Mouse (Mus musculus) hindbrain, embryonic 14.5 days (tissue): ENCODE results near the gene E2f8. TPM values are rescaled to one million over a fixed set of nuclear protein-coding genes. Genes with fewer than 3 reads are reported as not detected.

Experiments
- ATAC-seq: fragments of 200-750 bp; cut with Nextera tagmentation; 2 replicates; pipeline ENCODE4 v1.8.0; 2017; ENCODE audit warnings: moderate number of reproducible peaks, mild to moderate bottlenecking, moderate TSS enrichment, moderate library complexity; ENCODE audit not compliant: low FRiP score
- DNase-seq: peaks from one replicate; pipeline ENCODE4 v3.0.0-alpha.2; 2015; ENCODE audit warnings: low spot score
- H3K27ac ChIP-seq: fragments of 300-500 bp; sonication (generic); 2 replicates; pipeline ENCODE4 v1.5.1; 2014; ENCODE audit warnings: mild to moderate bottlenecking, moderate library complexity
- H3K27me3 ChIP-seq: fragments of 300-500 bp; sonication (generic); 2 replicates; pipeline ENCODE4 v1.6.1; 2014; ENCODE audit warnings: mild to moderate bottlenecking, low read length, mixed read lengths; ENCODE audit not compliant: control insufficient read depth, insufficient read depth
- H3K36me3 ChIP-seq: fragments of 300-500 bp; sonication (generic); replicated peaks from 2 replicates; pipeline ENCODE4 v1.6.1; 2014; ENCODE audit not compliant: control insufficient read depth, insufficient read depth
- H3K4me1 ChIP-seq: fragments of 300-500 bp; sonication (generic); replicated peaks from 2 replicates; pipeline ENCODE4 v1.6.1; 2014; ENCODE audit warnings: antibody characterized with exemption, low read length, mixed read lengths; ENCODE audit not compliant: control insufficient read depth, insufficient read depth
- H3K4me2 ChIP-seq: fragments of 300-500 bp; sonication (generic); replicated peaks from 2 replicates; pipeline ENCODE4 v1.6.1; 2014; ENCODE audit warnings: mild to moderate bottlenecking, moderate library complexity
- H3K4me3 ChIP-seq: fragments of 300-500 bp; sonication (generic); replicated peaks from 2 replicates; pipeline ENCODE4 v1.5.1; 2014; ENCODE audit warnings: mild to moderate bottlenecking, low read length
- H3K9ac ChIP-seq: fragments of 300-500 bp; sonication (generic); 2 replicates; pipeline ENCODE4 v1.6.1; 2014
- H3K9me3 ChIP-seq: fragments of 300-500 bp; sonication (generic); 2 replicates; pipeline ENCODE4 v1.6.1; 2016; ENCODE audit warnings: low read length; ENCODE audit not compliant: control insufficient read depth
- WGBS: fragments of 180-500 bp; shearing (Covaris S2); extraction: QIAGEN DNeasy Blood & Tissue Kit; methylation state at CpG from one replicate; pipeline ENCODE4 v1.1.7; 2014; 5-methylcytosine and 5-hydroxymethylcytosine counted together
- polyA plus RNA-seq: library from polyadenylated mRNA; unstranded; fragments of >200 nt; fragmentation: Nextera tagmentation; extraction: Ambion mirVana; gene quantifications from 2 replicates; pipeline ENCODE4 v1.2.1, GENCODE M21; 2014

Gene E2f8
- polyA plus RNA-seq, 1 experiment from 2014 or later, result 2.4 TPM

DNA sequence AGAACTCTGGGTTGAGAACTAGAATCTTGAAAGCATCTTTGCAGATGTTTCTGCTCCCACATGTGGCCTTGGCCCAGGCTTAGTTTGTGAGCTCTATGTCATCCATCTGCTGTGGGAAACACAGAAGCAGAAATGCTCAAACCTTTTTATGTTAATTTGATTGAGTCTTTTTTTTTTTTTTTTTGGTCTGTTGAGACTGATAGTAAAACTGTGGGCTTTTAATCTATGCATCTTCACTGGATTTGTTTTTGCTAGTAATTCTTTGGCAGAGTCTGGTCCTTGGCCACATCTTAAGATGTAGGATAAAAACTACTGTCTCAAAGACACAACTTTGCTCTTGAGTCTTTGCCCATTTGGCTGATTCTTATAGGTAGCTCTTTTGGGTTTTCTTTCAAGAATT lies 29.8 kb upstream of the E2f8 start:
- ATAC-seq (no peak), DNase-seq (no peak)
- Histone ChIP-seq H3K4me3 (no peak overlapping the region), H3K4me1 (peaks cover 22% of the 10 kb centered on the region), H3K36me3 (no peaks in the 10 kb centered on the region), H3K9me3 (no peaks in the 10 kb centered on the region), H3K27ac (no peak overlapping the region), H3K9ac (no peak overlapping the region), H3K27me3 (no peaks in the 10 kb centered on the region), H3K4me2 (no peak overlapping the region)

DNA sequence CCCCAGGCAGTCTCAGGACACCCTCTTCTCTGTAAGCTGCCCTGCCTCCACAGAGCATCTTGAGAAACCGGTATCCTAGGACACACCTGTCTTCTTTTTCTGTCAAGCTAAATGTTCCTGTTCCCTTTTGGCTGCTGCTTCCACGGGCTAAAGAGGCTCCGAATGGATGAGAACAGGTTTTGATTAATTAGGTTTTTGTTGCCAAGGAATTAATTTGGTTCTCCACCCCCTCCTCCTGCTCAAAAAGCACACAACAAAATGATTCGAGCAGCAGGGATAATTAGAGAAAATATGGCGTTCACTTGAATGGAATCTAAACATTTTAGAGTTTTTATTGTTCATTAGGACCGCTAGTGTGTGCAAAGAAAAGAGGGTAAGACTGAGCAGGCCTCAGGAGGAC lies 28.9 kb upstream of the E2f8 start:
- H3K36me3 ChIP-seq, result no peaks in the 10 kb centered on the region
- H3K4me2 ChIP-seq, result no peak overlapping the region
- ATAC-seq (no peak), DNase-seq (peak; percentile 54)
- no peaks in the 10 kb centered on the region for H3K9me3 ChIP-seq
- no peak overlapping the region for H3K27ac ChIP-seq
- no peak overlapping the region for H3K9ac ChIP-seq
- 41% methylated on average over 6 of the region's 6 CpGs for WGBS
- no peak overlapping the region for H3K4me3 ChIP-seq
- H3K27me3 ChIP-seq, result no peaks in the 10 kb centered on the region
- peaks cover 19% of the 10 kb centered on the region for H3K4me1 ChIP-seq

DNA sequence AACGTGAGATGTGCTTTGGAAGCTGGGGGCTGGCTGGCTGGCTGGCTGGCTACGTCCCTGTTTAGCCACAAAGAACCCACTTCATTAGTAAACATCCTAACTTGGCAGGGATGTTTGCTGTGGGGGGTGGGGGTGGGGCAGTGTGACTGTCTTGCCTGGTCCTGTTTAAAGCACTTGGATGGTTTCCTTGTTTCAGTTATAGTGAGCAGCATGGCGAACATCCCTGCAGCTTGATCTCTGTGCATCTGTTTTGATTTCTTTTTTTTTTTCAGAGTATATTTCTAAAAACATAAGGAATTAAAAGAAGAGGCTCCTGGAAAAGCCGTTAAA lies 27.9 kb upstream of the E2f8 start:
- DNase-seq (no peak), ATAC-seq (0 out of 2 replicates have a peak, but pooled peaks have one; percentile 27)
- Histone ChIP-seq H3K27ac (peak overlapping the region; percentile 16; the same call in 1 of the 2 replicates), H3K9ac (no peak overlapping the region), H3K36me3 (no peaks in the 10 kb centered on the region), H3K4me3 (no peak overlapping the region), H3K4me2 (no peak overlapping the region), H3K9me3 (no peaks in the 10 kb centered on the region), H3K4me1 (peaks cover 11% of the 10 kb centered on the region), H3K27me3 (no peaks in the 10 kb centered on the region)
- 54% methylated on average over 4 of the region's 4 CpGs for WGBS

DNA sequence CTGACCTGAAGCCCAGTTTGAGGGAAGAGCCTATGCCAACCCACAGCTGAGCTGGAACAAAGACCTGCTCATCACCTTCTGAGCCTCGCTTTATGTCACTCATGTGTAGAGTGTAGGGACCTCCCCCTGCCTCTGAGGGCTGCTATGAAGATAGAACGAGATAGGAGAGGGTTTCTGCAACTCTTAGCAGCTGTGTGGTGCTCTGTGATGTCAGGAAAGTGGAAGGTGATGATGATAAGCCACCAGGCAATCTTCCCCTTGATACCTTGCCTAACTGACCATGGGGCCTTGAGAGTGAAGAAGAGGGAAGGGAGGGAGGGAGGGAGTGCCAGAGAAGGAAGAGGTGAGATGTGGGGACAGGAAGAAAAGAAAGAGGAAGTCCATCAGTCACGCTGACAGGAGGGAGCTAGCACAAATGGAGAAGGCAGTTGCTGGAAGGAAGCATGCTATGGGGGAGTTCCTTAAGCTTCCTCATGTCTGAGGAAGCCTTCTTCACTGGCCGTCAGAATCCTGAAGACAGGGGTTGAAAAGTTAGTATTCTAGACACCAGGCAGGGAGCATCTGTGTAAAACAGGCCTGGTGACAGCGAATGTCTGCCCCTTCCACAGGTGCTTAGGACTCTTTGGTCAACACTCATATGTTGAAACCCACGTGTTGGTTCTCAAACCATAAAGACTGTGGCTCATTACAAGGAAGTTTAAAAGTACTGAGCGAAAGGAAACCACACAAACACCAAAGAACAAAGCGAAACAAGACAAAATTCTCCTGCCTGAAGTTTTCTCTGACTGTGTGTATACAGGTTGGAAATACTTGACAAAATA lies 27.3 kb upstream of the E2f8 start, which contains the start of gene Nav2:
Gene Nav2 (plus strand): TSS at position 196 of the 821 bp plus-strand sequence.
- H3K4me1 ChIP-seq, result peaks cover 11% of the 10 kb centered on the region
- no peaks in the 10 kb centered on the region for H3K27me3 ChIP-seq
- H3K27ac ChIP-seq, result peak within 1 kb of the TSS; percentile 16; the same call in 1 of the 2 replicates
- WGBS, result 73% methylated on average over 8 of the region's 8 CpGs
- H3K9ac ChIP-seq, result no peak within 1 kb of the TSS
- no peak for DNase-seq
- H3K4me3 ChIP-seq, result no peak within 1 kb of the TSS
- no peak within 1 kb of the TSS for H3K4me2 ChIP-seq
- no peaks in the 10 kb centered on the region for H3K9me3 ChIP-seq
- no peak for ATAC-seq
- no peaks in the 10 kb centered on the region for H3K36me3 ChIP-seq

DNA sequence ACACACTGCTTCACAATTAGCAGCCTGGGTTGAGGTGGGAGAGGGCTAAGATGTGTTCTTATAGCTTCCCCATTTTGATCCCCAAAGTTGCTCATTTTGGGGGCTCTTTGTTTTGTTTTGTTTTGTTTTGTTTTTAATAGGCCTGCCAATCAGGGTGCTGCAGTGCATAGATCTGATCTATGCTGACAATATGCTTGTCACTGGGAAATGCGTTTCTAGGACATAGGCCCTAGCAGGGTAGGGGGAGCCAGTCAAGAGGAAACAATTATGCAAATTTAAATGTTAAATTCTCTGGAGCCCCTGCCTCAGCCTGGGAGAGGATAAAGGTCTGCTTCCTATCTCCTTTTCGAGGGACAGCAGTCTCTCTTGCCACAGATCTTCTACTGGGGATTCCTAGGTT lies 21.1 kb upstream of the E2f8 start:
- no peak overlapping the region for H3K4me2 ChIP-seq
- peaks cover 16% of the 10 kb centered on the region for H3K4me1 ChIP-seq
- no peak overlapping the region for H3K9ac ChIP-seq
- H3K36me3 ChIP-seq, result no peaks in the 10 kb centered on the region
- peak; percentile 54; the same call in 1 of the 2 replicates for ATAC-seq
- no peaks in the 10 kb centered on the region for H3K27me3 ChIP-seq
- H3K9me3 ChIP-seq, result no peaks in the 10 kb centered on the region
- no peak for DNase-seq
- 10% methylated on average over 2 of the region's 2 CpGs for WGBS
- H3K4me3 ChIP-seq, result no peak overlapping the region
- no peak overlapping the region for H3K27ac ChIP-seq

DNA sequence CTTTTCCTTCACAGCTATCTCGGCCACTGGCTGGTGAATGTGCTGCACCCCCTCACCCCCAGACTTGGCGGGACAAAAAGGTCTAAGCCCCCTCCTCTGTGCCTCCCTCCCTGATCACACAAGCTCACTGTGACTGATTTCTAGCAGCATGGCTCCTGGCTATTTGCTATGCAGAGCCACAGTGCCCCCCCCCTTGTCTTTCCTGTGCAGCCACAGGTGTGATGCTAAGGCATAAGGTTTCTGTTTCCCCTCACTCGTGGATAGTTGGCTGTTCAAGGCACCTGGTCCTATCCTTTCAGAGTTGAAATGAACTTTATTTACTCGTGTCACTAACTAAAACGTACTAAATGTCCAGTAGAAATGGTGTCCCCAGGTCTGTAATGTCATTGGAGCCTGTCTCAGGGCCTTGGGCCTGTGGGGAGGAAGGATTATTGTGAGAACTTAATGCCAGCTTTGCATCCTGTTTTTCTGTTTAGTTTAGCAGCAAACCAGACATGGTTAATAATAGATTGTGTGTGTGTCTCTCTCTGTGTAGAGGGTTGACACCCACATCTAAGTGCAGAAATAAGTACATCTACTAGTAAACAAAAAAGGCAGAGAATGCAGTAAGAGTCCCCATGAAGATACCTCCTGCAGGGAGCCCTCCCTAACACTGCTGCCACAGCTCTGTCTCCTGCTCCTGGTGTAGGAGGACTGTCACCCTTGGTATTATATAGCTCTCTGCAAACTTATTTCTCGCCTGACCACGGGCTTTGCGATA lies 19.2 kb upstream of the E2f8 start:
- no peaks in the 10 kb centered on the region for H3K27me3 ChIP-seq
- no peak for ATAC-seq
- no peaks in the 10 kb centered on the region for H3K36me3 ChIP-seq
- H3K4me3 ChIP-seq, result no peak overlapping the region
- H3K9ac ChIP-seq, result no peak overlapping the region
- H3K27ac ChIP-seq, result no peak overlapping the region
- H3K4me2 ChIP-seq, result no peak overlapping the region
- 76% methylated on average over 8 of the region's 8 CpGs for WGBS
- DNase-seq, result no peak
- no peaks in the 10 kb centered on the region for H3K9me3 ChIP-seq
- H3K4me1 ChIP-seq, result peaks cover 22% of the 10 kb centered on the region

DNA sequence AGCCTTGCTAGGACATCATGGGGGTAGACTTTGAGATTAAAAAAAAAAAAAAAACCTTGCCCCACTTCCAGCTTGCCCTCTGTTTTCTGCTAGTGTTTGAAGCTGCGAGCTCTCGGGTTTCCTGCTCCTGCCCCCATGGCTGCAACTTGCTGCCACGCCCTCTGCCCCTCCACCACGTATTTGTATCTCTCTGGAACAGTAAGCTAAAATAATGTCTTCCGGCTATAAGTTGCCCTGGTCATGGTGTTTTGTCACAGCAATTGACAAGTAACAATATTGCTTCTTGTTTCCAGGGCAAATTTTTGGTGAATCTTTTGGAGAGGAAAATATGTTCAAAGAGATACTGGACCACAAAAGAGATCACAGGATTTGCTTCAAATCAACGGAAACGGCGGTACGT lies 17.0 kb upstream of the E2f8 start:
- Histone ChIP-seq H3K4me2 (no peak overlapping the region), H3K27me3 (no peaks in the 10 kb centered on the region), H3K4me1 (peaks cover 22% of the 10 kb centered on the region), H3K9ac (no peak overlapping the region), H3K36me3 (no peaks in the 10 kb centered on the region), H3K27ac (no peak overlapping the region), H3K9me3 (no peaks in the 10 kb centered on the region), H3K4me3 (no peak overlapping the region)
- ATAC-seq (no peak), DNase-seq (no peak)
- WGBS, result 57% methylated on average over 9 of the region's 9 CpGs

DNA sequence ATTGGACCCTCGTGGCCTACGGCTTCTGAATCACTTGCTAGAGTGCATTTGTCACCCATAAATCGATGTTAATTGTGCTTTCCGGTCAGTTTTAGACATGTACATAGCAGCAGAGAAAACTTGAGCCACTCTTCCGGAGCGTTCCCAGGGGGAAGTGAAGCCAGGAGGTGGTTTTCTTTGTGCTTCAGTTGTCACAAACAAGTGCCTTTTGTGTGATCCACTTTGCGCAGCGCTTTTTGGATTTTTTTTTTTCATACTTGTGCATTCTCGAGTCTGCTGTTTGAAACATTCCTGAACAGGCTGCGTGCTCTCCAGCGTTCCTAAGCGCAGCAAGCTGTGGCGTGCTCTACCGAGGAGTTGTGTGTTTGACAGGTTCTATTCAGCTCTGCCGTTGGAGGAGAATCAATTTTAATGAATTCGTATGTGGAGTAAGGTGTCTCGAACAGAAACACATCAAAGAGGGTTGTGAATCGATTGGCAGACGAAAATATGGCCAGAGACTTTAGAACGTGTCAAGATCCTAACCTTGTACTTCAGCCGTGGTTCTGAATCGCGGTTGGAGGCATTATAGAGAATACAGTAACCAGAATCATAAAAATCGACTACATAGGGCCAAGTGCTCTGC lies 16.3 kb upstream of the E2f8 start:
- DNase-seq, result peak; percentile 60
- no peak overlapping the region for H3K9ac ChIP-seq
- no peaks in the 10 kb centered on the region for H3K9me3 ChIP-seq
- 0 out of 2 replicates have a peak overlapping the region, but pooled peaks have one; percentile 24 for H3K27ac ChIP-seq
- H3K36me3 ChIP-seq, result no peaks in the 10 kb centered on the region
- 27% methylated on average over 24 of the region's 24 CpGs for WGBS
- peak overlapping the region; percentile 8 for H3K4me2 ChIP-seq
- H3K4me3 ChIP-seq, result no peak overlapping the region
- no peak for ATAC-seq
- no peaks in the 10 kb centered on the region for H3K27me3 ChIP-seq
- peaks cover 17% of the 10 kb centered on the region for H3K4me1 ChIP-seq

DNA sequence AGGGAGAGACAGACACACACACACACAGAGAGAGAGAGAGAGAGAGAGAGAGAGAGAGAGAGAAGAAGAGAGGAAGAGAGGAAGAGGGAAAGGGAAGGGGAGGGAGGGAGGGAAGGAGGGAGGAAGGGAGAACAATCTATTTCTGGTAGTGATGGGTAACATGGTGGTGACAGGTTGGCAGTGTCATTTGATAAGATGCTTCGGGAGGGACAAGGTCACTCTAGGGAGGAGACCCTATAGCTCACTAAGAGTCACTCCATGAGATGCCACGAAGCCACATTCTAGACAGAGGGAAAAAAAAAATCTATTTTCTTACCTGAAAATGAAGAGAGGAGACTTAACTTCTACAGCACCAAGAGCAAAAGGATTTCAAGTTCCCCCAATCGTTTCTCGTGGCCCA lies 14.7 kb upstream of the E2f8 start:
- H3K27me3 ChIP-seq, result no peaks in the 10 kb centered on the region
- H3K36me3 ChIP-seq, result no peaks in the 10 kb centered on the region
- no peak overlapping the region for H3K4me3 ChIP-seq
- no peak for ATAC-seq
- H3K4me1 ChIP-seq, result peaks cover 17% of the 10 kb centered on the region
- H3K27ac ChIP-seq, result no peak overlapping the region
- 79% methylated on average over 4 of the region's 4 CpGs for WGBS
- DNase-seq, result no peak
- no peaks in the 10 kb centered on the region for H3K9me3 ChIP-seq
- no peak overlapping the region for H3K9ac ChIP-seq
- no peak overlapping the region for H3K4me2 ChIP-seq
